Mouse (Mus musculus): ENCODE measurements around the gene Cd276. TPM values are rescaled to one million over a fixed set of nuclear protein-coding genes. Genes with fewer than 3 reads are reported as not detected.
A peak's percentile ranks its signal among the peaks of the same experiment; 100 is the strongest.

Cd276 gene
- polyA plus RNA-seq, 1 experiment from 2014 or later: 38.5 TPM

DNA sequence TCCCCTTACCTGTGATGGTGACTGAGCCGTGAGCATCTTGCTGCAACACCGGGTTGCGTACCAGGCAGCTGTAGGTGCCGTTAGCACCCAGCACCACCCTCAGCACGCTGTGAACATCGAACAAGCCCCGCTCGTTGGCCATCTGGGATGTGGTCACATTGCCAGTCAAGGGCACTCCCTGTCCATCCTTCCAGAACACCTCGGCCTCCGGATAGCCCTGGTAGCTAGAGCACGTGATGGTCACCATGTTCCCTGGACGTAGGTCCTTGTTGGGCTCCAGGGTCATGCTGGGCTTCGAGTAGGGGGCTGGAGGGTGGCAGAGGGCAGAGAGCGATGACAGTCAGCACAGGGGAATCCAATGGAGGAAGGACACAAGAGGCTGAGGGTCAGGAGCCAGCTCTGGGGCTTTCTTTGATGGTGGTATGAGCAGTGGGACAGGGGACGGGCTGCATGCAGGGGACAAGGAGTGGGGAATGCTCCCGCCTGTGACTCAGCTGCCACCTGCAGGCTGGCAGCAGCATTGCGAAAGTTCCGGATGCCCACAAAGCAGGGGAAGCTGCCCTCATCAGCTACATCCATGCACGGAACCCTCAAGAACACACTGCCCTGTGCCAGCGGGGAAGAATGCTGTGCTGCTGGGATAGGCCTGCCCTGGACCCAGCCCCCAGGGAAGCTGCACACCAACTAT lies 19.6 kb downstream of the Cd276 start:
- Histone ChIP-seq H3K9me3 (ENCODE audit: low read length) (no peaks in the 10 kb centered on the region), H3K4me1 (ENCODE audit: insufficient read depth, low read length) (no peaks in the 10 kb centered on the region), H3K36me3 (ENCODE audit: insufficient read depth, low read length) (peaks cover 19% of the 10 kb centered on the region), H3K4me2 (replicated peaks; ENCODE audit: low read depth, low read length) (no peak overlapping the region), H3K27me3 (ENCODE audit: insufficient read depth, low read length) (no peaks in the 10 kb centered on the region), H3K27ac (ENCODE audit: low read length) (no peak overlapping the region), H3K4me3 (ENCODE audit: low read length) (no peak overlapping the region), H3K9ac (replicated peaks; ENCODE audit: low read length) (no peak overlapping the region)
- 80% methylated on average over 20 of the region's 20 CpGs for WGBS
- ATAC-seq (ENCODE audit: low FRiP score, low TSS enrichment): peak; percentile 56; the same call in 1 of the 2 replicates

DNA sequence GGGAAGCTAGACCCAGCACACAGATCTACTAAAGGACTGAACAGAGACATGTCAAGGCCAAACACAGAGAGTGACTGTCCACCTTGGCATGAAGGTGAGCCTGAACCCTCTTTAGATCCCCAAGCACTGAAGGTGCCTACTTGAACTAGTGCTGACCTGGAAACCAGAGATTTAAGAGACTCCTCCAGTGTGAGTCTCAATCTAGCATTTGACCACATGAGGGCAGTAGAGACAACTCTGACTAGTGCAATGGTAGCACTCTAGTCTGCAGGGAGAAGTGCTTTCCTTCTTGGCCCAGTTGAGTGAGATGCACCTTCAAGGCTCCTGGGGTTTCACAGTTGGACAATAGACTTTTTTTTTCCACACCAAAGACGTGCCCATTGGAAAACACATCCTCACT lies 20.5 kb downstream of the Cd276 start:
- 58% methylated on average over 1 of the region's 1 CpGs for WGBS
- Histone ChIP-seq H3K36me3 (ENCODE audit: insufficient read depth, low read length) (peaks cover 19% of the 10 kb centered on the region), H3K4me2 (replicated peaks; ENCODE audit: low read depth, low read length) (no peak overlapping the region), H3K27me3 (ENCODE audit: insufficient read depth, low read length) (no peaks in the 10 kb centered on the region), H3K27ac (ENCODE audit: low read length) (no peak overlapping the region), H3K4me1 (ENCODE audit: insufficient read depth, low read length) (no peaks in the 10 kb centered on the region), H3K9me3 (ENCODE audit: low read length) (no peaks in the 10 kb centered on the region), H3K4me3 (ENCODE audit: low read length) (no peak overlapping the region), H3K9ac (replicated peaks; ENCODE audit: low read length) (no peak overlapping the region)
- no peak for ATAC-seq (ENCODE audit: low FRiP score, low TSS enrichment)

DNA sequence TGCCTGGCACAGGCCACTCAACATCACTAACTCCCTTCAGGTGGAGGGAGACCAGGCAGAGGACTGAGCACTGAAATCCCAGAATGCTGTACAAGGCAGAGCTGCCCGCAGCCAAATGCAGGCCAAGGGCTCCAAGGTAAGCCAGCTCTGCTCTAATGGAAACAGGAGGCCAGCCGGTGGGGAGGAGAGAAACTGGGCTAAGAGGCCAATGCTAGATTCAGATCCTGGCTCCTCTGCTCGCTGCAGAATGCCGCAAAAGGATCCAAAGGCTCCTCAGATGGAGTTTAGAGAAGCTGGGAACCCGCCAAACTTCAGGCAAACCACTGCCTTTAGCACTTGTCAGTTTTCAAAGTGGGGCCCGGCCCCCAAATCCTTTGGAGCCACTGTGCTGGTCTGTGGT lies 21.9 kb downstream of the Cd276 start:
- Histone ChIP-seq H3K27me3 (ENCODE audit: insufficient read depth, low read length) (no peaks in the 10 kb centered on the region), H3K36me3 (ENCODE audit: insufficient read depth, low read length) (peaks cover 16% of the 10 kb centered on the region)

DNA sequence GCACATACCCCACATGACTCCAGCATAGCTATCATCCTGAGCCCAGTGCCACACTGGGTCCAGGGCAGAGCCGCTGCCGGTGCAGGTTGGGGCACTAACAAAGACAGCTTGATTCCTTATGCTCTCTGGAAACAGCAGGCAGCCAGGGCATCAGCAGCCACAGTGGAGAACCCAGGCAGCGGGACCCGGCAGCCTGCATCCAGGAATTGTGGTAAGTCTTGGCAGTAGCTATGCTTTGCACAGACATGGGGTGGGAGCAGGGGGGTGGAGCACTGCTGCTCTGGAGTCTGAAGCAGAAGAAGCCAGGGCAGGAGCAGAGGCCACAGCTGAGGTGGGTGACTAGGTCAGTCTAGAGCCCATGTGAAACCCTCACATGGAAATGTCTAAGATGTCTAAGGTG lies 23.0 kb downstream of the Cd276 start:
- no peaks in the 10 kb centered on the region for H3K9me3 ChIP-seq (ENCODE audit: low read length)
- no peaks in the 10 kb centered on the region for H3K4me1 ChIP-seq (ENCODE audit: insufficient read depth, low read length)
- no peak for ATAC-seq (ENCODE audit: low FRiP score, low TSS enrichment)
- no peak overlapping the region for H3K4me2 ChIP-seq (replicated peaks; ENCODE audit: low read depth, low read length)
- WGBS: 88% methylated on average over 4 of the region's 4 CpGs
- H3K4me3 ChIP-seq (ENCODE audit: low read length): no peak overlapping the region
- H3K27me3 ChIP-seq (ENCODE audit: insufficient read depth, low read length): no peaks in the 10 kb centered on the region
- no peak overlapping the region for H3K27ac ChIP-seq (ENCODE audit: low read length)
- peaks cover 13% of the 10 kb centered on the region; the same call in 1 of the 2 replicates for H3K36me3 ChIP-seq (ENCODE audit: insufficient read depth, low read length)
- H3K9ac ChIP-seq (replicated peaks; ENCODE audit: low read length): no peak overlapping the region

More for the DNA sequence above, 21.9 kb downstream of the Cd276 start:
- Histone ChIP-seq H3K27ac (ENCODE audit: low read length) (no peak overlapping the region), H3K9me3 (ENCODE audit: low read length) (no peaks in the 10 kb centered on the region), H3K4me3 (ENCODE audit: low read length) (no peak overlapping the region), H3K4me2 (replicated peaks; ENCODE audit: low read depth, low read length) (no peak overlapping the region), H3K4me1 (ENCODE audit: insufficient read depth, low read length) (no peaks in the 10 kb centered on the region), H3K9ac (replicated peaks; ENCODE audit: low read length) (no peak overlapping the region)
- ATAC-seq (ENCODE audit: low FRiP score, low TSS enrichment): no peak
- WGBS: 93% methylated on average over 6 of the region's 6 CpGs

DNA sequence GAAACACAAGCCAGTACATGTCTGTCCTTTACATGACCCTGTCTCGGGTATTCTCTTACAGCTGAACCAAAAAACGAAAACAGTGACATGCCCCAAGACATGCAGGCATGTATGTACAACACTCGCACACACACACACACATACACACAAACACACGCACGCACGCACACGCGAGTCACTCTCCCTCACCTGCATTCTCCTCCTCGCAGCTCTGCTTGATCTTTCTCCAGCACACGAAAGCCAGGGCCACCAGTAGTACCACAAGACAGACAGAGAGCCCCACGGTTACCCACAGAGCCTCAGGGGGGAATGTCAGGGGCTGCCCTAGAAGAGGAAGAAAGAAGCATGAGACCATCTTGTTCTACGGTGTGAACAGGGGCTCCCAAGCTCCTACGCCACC lies 24.8 kb downstream of the Cd276 start:
- Histone ChIP-seq H3K9me3 (ENCODE audit: low read length) (no peaks in the 10 kb centered on the region), H3K4me3 (ENCODE audit: low read length) (no peak overlapping the region), H3K36me3 (ENCODE audit: insufficient read depth, low read length) (peaks cover 16% of the 10 kb centered on the region; the same call in 1 of the 2 replicates), H3K4me1 (ENCODE audit: insufficient read depth, low read length) (no peaks in the 10 kb centered on the region), H3K27me3 (ENCODE audit: insufficient read depth, low read length) (no peaks in the 10 kb centered on the region), H3K27ac (ENCODE audit: low read length) (no peak overlapping the region), H3K4me2 (replicated peaks; ENCODE audit: low read depth, low read length) (no peak overlapping the region), H3K9ac (replicated peaks; ENCODE audit: low read length) (no peak overlapping the region)
- ATAC-seq (ENCODE audit: low FRiP score, low TSS enrichment): no peak
- 88% methylated on average over 13 of the region's 13 CpGs for WGBS

DNA sequence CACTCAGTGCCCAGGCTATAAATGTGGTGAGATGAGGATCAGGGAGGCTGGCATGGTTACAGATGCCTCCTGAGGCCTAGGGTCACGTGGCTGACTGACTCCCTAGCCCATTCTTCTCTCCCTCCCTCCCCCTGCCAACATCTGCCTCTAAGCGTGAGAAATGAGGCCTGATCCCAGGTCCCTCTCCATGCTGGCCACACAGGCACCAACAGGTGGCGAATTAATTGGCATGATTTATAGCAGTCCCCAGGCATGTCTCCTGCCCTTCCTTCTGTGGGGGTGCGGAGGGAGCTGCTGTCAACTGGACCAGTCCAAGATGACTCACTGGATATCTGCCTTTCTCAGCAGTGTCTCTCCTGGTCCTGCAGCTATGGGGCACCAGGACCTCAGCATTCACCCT lies 27.4 kb downstream of the Cd276 start:
- no peak overlapping the region for H3K27ac ChIP-seq (ENCODE audit: low read length)
- no peaks in the 10 kb centered on the region for H3K4me1 ChIP-seq (ENCODE audit: insufficient read depth, low read length)
- H3K9me3 ChIP-seq (ENCODE audit: low read length): no peaks in the 10 kb centered on the region
- peaks cover 22% of the 10 kb centered on the region; the same call in 1 of the 2 replicates for H3K36me3 ChIP-seq (ENCODE audit: insufficient read depth, low read length)
- 38% methylated on average over 4 of the region's 4 CpGs for WGBS
- no peak overlapping the region for H3K4me3 ChIP-seq (ENCODE audit: low read length)
- H3K4me2 ChIP-seq (replicated peaks; ENCODE audit: low read depth, low read length): no peak overlapping the region
- H3K27me3 ChIP-seq (ENCODE audit: insufficient read depth, low read length): no peaks in the 10 kb centered on the region
- no peak overlapping the region for H3K9ac ChIP-seq (replicated peaks; ENCODE audit: low read length)
- ATAC-seq (ENCODE audit: low FRiP score, low TSS enrichment): peak; percentile 46; the same call in 1 of the 2 replicates

DNA sequence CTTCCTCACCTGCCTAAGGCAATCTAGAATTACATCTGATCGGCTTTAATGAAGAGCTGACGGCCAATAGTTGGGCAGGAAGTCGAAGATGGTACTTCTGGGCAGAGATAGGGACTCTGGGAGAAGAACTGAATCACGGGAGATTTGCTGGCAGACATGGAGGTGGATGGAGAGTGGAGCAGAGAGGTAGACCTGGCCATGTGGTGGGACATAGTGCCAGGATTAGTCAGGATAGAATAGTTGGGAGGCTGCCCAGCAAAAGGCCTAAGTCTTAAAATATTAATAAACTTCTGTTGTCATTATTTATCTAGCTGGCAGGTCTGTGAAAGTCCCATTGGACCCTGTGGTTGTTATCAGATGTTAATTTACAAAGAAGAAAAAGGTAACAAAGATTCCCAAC lies 30.1 kb downstream of the Cd276 start:
- no peak for ATAC-seq (ENCODE audit: low FRiP score, low TSS enrichment)
- peaks cover 22% of the 10 kb centered on the region; the same call in 1 of the 2 replicates for H3K36me3 ChIP-seq (ENCODE audit: insufficient read depth, low read length)
- H3K4me2 ChIP-seq (replicated peaks; ENCODE audit: low read depth, low read length): no peak overlapping the region
- H3K4me1 ChIP-seq (ENCODE audit: insufficient read depth, low read length): peaks cover 8% of the 10 kb centered on the region
- no peak overlapping the region for H3K4me3 ChIP-seq (ENCODE audit: low read length)
- H3K27me3 ChIP-seq (ENCODE audit: insufficient read depth, low read length): no peaks in the 10 kb centered on the region
- no peak overlapping the region for H3K27ac ChIP-seq (ENCODE audit: low read length)
- H3K9me3 ChIP-seq (ENCODE audit: low read length): no peaks in the 10 kb centered on the region
- no peak overlapping the region for H3K9ac ChIP-seq (replicated peaks; ENCODE audit: low read length)
- 93% methylated on average over 4 of the region's 4 CpGs for WGBS

DNA sequence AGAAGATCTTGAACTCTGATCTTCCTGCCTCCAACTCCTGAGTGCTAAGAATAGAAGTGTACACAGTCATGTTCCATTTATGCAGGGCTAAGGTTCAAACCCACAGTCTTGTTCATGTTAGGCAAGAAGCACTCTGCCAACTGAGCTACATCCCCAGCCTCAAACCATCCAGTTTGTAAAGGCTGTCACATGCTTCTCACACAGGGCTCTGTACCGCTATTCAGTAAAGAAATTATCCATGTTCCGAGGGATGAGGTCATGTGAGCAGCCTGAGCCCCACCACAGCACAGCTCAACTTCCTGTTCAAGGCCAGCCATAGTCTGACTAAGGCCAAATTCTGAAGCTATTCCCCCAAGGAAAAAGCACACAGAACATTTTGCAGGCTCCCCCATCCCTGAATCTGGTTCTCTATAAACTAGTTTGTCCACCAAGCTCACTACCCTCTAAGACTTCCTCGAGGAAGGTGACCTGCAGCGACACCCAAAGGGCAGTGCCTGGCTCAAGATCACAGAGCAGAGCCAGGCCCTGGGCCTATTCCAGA lies 33.3 kb downstream of the Cd276 start:
- no peaks in the 10 kb centered on the region for H3K27me3 ChIP-seq (ENCODE audit: insufficient read depth, low read length)
- H3K4me2 ChIP-seq (replicated peaks; ENCODE audit: low read depth, low read length): no peak overlapping the region
- no peak overlapping the region for H3K4me3 ChIP-seq (ENCODE audit: low read length)
- H3K27ac ChIP-seq (ENCODE audit: low read length): no peak overlapping the region
- 64% methylated on average over 4 of the region's 4 CpGs for WGBS
- no peaks in the 10 kb centered on the region for H3K9me3 ChIP-seq (ENCODE audit: low read length)
- H3K36me3 ChIP-seq (ENCODE audit: insufficient read depth, low read length): peaks cover 14% of the 10 kb centered on the region; the same call in 1 of the 2 replicates
- no peak for ATAC-seq (ENCODE audit: low FRiP score, low TSS enrichment)
- H3K4me1 ChIP-seq (ENCODE audit: insufficient read depth, low read length): peaks cover 8% of the 10 kb centered on the region
- no peak overlapping the region for H3K9ac ChIP-seq (replicated peaks; ENCODE audit: low read length)

DNA sequence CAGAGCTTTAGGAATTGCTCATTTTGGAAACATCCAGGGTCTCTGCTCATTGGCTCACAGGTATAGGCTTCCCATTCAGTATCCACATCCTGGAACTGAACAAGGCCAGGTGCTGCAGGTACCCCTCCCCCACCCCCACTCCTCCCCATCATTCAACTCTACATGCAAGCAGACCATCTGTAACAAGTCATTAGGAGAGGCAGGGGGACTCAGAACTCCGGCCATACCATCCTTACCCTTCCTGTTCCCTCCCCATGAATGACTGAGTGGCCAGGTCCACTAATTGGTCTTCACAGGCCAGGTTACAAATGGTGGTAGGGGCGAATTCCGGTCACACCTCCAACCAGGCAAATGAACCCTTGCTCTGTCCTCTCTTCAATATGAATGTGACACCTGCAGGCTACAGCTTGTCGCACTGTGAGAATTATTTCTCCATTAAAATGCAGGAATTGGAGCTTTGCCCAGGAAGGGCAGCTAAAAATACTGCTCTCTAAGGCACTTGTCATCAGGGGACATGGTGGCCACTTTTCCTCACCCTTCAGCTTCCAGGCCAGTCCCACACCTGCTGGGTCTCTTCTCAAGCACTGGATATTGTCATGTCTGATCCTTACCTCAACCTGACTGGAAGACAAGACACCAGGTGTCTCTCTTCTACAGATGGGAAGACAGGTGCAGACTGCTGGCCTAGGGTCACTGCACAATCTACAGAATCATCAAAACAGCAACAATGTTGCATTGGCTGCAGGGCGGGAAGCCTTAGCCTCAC lies 34.2 kb downstream of the Cd276 start:
- Histone ChIP-seq H3K4me3 (ENCODE audit: low read length) (no peak overlapping the region), H3K4me1 (ENCODE audit: insufficient read depth, low read length) (peaks cover 8% of the 10 kb centered on the region), H3K27ac (ENCODE audit: low read length) (no peak overlapping the region), H3K4me2 (replicated peaks; ENCODE audit: low read depth, low read length) (no peak overlapping the region), H3K9me3 (ENCODE audit: low read length) (no peaks in the 10 kb centered on the region), H3K36me3 (ENCODE audit: insufficient read depth, low read length) (peaks cover 8% of the 10 kb centered on the region; the same call in 1 of the 2 replicates), H3K9ac (replicated peaks; ENCODE audit: low read length) (no peak overlapping the region), H3K27me3 (ENCODE audit: insufficient read depth, low read length) (no peaks in the 10 kb centered on the region)
- 60% methylated on average over 5 of the region's 5 CpGs for WGBS
- no peak for ATAC-seq (ENCODE audit: low FRiP score, low TSS enrichment)

DNA sequence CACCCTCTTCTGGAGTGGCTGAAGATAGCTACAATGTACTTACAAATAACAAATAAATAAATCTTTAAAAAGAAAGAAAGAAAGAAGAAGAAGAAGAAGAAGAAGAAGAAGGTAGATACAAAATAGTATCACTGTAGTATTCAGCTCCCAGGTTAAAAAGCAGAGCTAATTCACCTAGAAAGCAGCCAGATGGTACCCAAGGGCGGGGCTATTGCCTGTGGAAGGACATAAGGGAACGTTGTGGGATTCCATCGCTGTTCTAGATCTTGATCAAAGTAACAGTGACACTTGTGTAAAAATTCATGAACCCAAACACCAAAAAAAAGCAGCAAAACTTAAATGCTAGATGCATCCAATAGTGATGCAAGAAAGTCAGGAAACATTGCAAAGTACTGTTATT lies 35.3 kb downstream of the Cd276 start:
- WGBS: 68% methylated on average over 3 of the region's 3 CpGs
- Histone ChIP-seq H3K9me3 (ENCODE audit: low read length) (no peaks in the 10 kb centered on the region), H3K9ac (replicated peaks; ENCODE audit: low read length) (no peak overlapping the region), H3K27me3 (ENCODE audit: insufficient read depth, low read length) (no peaks in the 10 kb centered on the region), H3K4me2 (replicated peaks; ENCODE audit: low read depth, low read length) (no peak overlapping the region), H3K4me3 (ENCODE audit: low read length) (no peak overlapping the region), H3K36me3 (ENCODE audit: insufficient read depth, low read length) (peaks cover 3% of the 10 kb centered on the region; the same call in 1 of the 2 replicates), H3K27ac (ENCODE audit: low read length) (no peak overlapping the region), H3K4me1 (ENCODE audit: insufficient read depth, low read length) (peaks cover 8% of the 10 kb centered on the region)
- ATAC-seq (ENCODE audit: low FRiP score, low TSS enrichment): no peak
